Mouse (Mus musculus): ENCODE measurements at regions not wholly inside any gene's neighbourhood (a gene's known extent, or its start where the extent isn't known, plus 50 kb on each side); places are given as distances from the start of the nearest gene placed in this dataset.

DNA sequence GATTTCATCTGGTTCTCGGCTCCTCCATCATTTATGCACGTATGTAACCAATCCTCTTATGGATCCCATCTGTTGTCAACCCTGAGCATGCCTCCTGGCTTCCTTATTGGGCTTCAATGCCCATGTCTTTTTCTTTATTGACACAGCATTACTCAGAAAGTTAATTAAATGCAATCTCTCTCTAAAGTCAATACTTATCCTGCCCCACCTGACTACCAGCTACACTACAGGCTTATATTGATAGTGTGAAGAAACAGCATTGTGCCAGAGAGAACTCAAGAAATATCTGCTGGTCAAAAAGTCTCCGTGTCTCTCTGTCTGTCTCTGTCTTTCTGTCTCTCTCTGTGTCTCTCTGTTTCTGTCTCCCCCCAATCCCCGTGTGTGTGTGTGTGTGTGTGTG lies 194.7 kb upstream of the Rfx3 start:
- no peak overlapping the region for H3K4me2 ChIP-seq (ENCODE audit: low read depth, low read length)
- no peaks in the 10 kb centered on the region for H3K36me3 ChIP-seq (replicated peaks; ENCODE audit: control insufficient read depth, insufficient read depth, low read depth, low read length)
- no peaks in the 10 kb centered on the region for H3K27me3 ChIP-seq (ENCODE audit: control insufficient read depth, insufficient read depth, low read length)
- DNase-seq (ENCODE audit: low spot score) (no peak), ATAC-seq (replicated peaks; ENCODE audit: insufficient number of reproducible peaks, low FRiP score, low TSS enrichment, low read depth) (no peak)
- H3K4me1 ChIP-seq (ENCODE audit: control insufficient read depth, insufficient read depth, low read length): no peaks in the 10 kb centered on the region
- no peak overlapping the region for H3K4me3 ChIP-seq (ENCODE audit: low read depth, low read length)
- H3K9me3 ChIP-seq (replicated peaks; ENCODE audit: control insufficient read depth, low read length): no peaks in the 10 kb centered on the region
- H3K27ac ChIP-seq (replicated peaks; ENCODE audit: low read depth, low read length): no peak overlapping the region
- H3K9ac ChIP-seq (replicated peaks; ENCODE audit: low read length): no peak overlapping the region
- 78% methylated on average over 4 of the region's 4 CpGs for WGBS

- no peak overlapping the region for H3K9ac ChIP-seq (replicated peaks; ENCODE audit: low read length)
- 82% methylated on average over 3 of the region's 3 CpGs for WGBS
- no peak overlapping the region for H3K27ac ChIP-seq (replicated peaks; ENCODE audit: low read depth, low read length)
- no peaks in the 10 kb centered on the region for H3K4me1 ChIP-seq (ENCODE audit: control insufficient read depth, insufficient read depth, low read length)
- no peaks in the 10 kb centered on the region for H3K36me3 ChIP-seq (replicated peaks; ENCODE audit: control insufficient read depth, insufficient read depth, low read depth, low read length)
- DNase-seq (ENCODE audit: low spot score) (no peak), ATAC-seq (replicated peaks; ENCODE audit: insufficient number of reproducible peaks, low FRiP score, low TSS enrichment, low read depth) (no peak)
- no peaks in the 10 kb centered on the region for H3K27me3 ChIP-seq (ENCODE audit: control insufficient read depth, insufficient read depth, low read length)
- no peaks in the 10 kb centered on the region for H3K9me3 ChIP-seq (replicated peaks; ENCODE audit: control insufficient read depth, low read length)
- no peak overlapping the region for H3K4me2 ChIP-seq (ENCODE audit: low read depth, low read length)
- no peak overlapping the region for H3K4me3 ChIP-seq (ENCODE audit: low read depth, low read length)
These were observed 192.8 kb upstream of the Rfx3 start for GRCm38 (mm10) chr19:28203719-28204118.

DNA sequence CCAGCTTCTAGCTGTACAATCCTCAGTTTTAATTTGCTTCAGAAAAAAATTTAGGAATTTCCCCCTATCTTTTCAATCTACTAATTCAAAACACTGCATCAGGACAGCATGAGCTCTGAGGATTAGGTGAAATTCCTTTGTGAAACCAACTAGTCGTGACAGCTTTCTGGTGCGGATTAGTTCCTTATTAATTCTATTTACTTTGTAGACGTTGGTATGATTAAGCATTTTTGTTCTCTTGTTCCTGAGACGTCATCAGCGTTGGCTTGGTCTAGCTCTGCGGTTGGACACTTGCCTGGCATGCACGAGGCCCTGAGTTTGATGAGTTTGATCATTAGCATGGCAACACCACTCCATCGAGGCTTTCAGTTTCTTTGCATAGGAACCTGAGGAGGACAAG lies 188.4 kb upstream of the Rfx3 start:
- Histone ChIP-seq H3K9me3 (replicated peaks; ENCODE audit: control insufficient read depth, low read length) (no peaks in the 10 kb centered on the region), H3K36me3 (replicated peaks; ENCODE audit: control insufficient read depth, insufficient read depth, low read depth, low read length) (no peaks in the 10 kb centered on the region), H3K4me1 (ENCODE audit: control insufficient read depth, insufficient read depth, low read length) (no peaks in the 10 kb centered on the region), H3K27ac (replicated peaks; ENCODE audit: low read depth, low read length) (no peak overlapping the region), H3K4me2 (ENCODE audit: low read depth, low read length) (no peak overlapping the region), H3K27me3 (ENCODE audit: control insufficient read depth, insufficient read depth, low read length) (no peaks in the 10 kb centered on the region), H3K4me3 (ENCODE audit: low read depth, low read length) (no peak overlapping the region), H3K9ac (replicated peaks; ENCODE audit: low read length) (no peak overlapping the region)
- 53% methylated on average over 8 of the region's 8 CpGs for WGBS
- peak; percentile 27 for DNase-seq (ENCODE audit: low spot score)
- ATAC-seq (replicated peaks; ENCODE audit: insufficient number of reproducible peaks, low FRiP score, low TSS enrichment, low read depth): no peak

- H3K27me3 ChIP-seq (ENCODE audit: control insufficient read depth, insufficient read depth, low read length): no peaks in the 10 kb centered on the region
- DNase-seq (ENCODE audit: low spot score): no peak
- H3K9me3 ChIP-seq (replicated peaks; ENCODE audit: control insufficient read depth, low read length): no peaks in the 10 kb centered on the region
- H3K4me3 ChIP-seq (ENCODE audit: low read depth, low read length): no peak overlapping the region
- H3K9ac ChIP-seq (replicated peaks; ENCODE audit: low read length): no peak overlapping the region
- H3K4me1 ChIP-seq (ENCODE audit: control insufficient read depth, insufficient read depth, low read length): no peaks in the 10 kb centered on the region
- 97% methylated on average over 5 of the region's 5 CpGs for WGBS
- H3K27ac ChIP-seq (replicated peaks; ENCODE audit: low read depth, low read length): no peak overlapping the region
- H3K4me2 ChIP-seq (ENCODE audit: low read depth, low read length): no peak overlapping the region
- no peak for ATAC-seq (replicated peaks; ENCODE audit: insufficient number of reproducible peaks, low FRiP score, low TSS enrichment, low read depth)
- no peaks in the 10 kb centered on the region for H3K36me3 ChIP-seq (replicated peaks; ENCODE audit: control insufficient read depth, insufficient read depth, low read depth, low read length)
These were observed 185.9 kb upstream of the Rfx3 start for GRCm38 (mm10) chr19:28196881-28197280.

GRCm38 (mm10) chr19:28192248-28192647 lies 181.3 kb upstream of the Rfx3 start:
- Histone ChIP-seq H3K36me3 (replicated peaks; ENCODE audit: control insufficient read depth, insufficient read depth, low read depth, low read length) (no peaks in the 10 kb centered on the region), H3K27ac (replicated peaks; ENCODE audit: low read depth, low read length) (no peak overlapping the region), H3K9ac (replicated peaks; ENCODE audit: low read length) (no peak overlapping the region), H3K4me2 (ENCODE audit: low read depth, low read length) (no peak overlapping the region), H3K9me3 (replicated peaks; ENCODE audit: control insufficient read depth, low read length) (no peaks in the 10 kb centered on the region), H3K27me3 (ENCODE audit: control insufficient read depth, insufficient read depth, low read length) (no peaks in the 10 kb centered on the region), H3K4me1 (ENCODE audit: control insufficient read depth, insufficient read depth, low read length) (no peaks in the 10 kb centered on the region), H3K4me3 (ENCODE audit: low read depth, low read length) (no peak overlapping the region)
- WGBS: 65% methylated on average over 3 of the region's 3 CpGs
- ATAC-seq (replicated peaks; ENCODE audit: insufficient number of reproducible peaks, low FRiP score, low TSS enrichment, low read depth) (no peak), DNase-seq (ENCODE audit: low spot score) (no peak)

GRCm38 (mm10) chr19:28191428-28192116 lies 180.6 kb upstream of the Rfx3 start:
- Histone ChIP-seq H3K4me1 (ENCODE audit: control insufficient read depth, insufficient read depth, low read length) (no peaks in the 10 kb centered on the region), H3K9me3 (replicated peaks; ENCODE audit: control insufficient read depth, low read length) (no peaks in the 10 kb centered on the region), H3K4me3 (ENCODE audit: low read depth, low read length) (no peak overlapping the region), H3K4me2 (ENCODE audit: low read depth, low read length) (no peak overlapping the region), H3K27me3 (ENCODE audit: control insufficient read depth, insufficient read depth, low read length) (no peaks in the 10 kb centered on the region), H3K36me3 (replicated peaks; ENCODE audit: control insufficient read depth, insufficient read depth, low read depth, low read length) (no peaks in the 10 kb centered on the region), H3K27ac (replicated peaks; ENCODE audit: low read depth, low read length) (no peak overlapping the region), H3K9ac (replicated peaks; ENCODE audit: low read length) (no peak overlapping the region)
- DNase-seq (ENCODE audit: low spot score) (no peak), ATAC-seq (replicated peaks; ENCODE audit: insufficient number of reproducible peaks, low FRiP score, low TSS enrichment, low read depth) (no peak)
- WGBS: 52% methylated on average over 9 of the region's 9 CpGs

GRCm38 (mm10) chr19:28190250-28190649 lies 179.3 kb upstream of the Rfx3 start:
- Histone ChIP-seq H3K4me2 (ENCODE audit: low read depth, low read length) (no peak overlapping the region), H3K36me3 (replicated peaks; ENCODE audit: control insufficient read depth, insufficient read depth, low read depth, low read length) (no peaks in the 10 kb centered on the region), H3K27ac (replicated peaks; ENCODE audit: low read depth, low read length) (no peak overlapping the region), H3K4me1 (ENCODE audit: control insufficient read depth, insufficient read depth, low read length) (no peaks in the 10 kb centered on the region), H3K4me3 (ENCODE audit: low read depth, low read length) (no peak overlapping the region), H3K9me3 (replicated peaks; ENCODE audit: control insufficient read depth, low read length) (no peaks in the 10 kb centered on the region), H3K9ac (replicated peaks; ENCODE audit: low read length) (no peak overlapping the region), H3K27me3 (ENCODE audit: control insufficient read depth, insufficient read depth, low read length) (no peaks in the 10 kb centered on the region)
- WGBS: 80% methylated on average over 10 of the region's 10 CpGs
- DNase-seq (ENCODE audit: low spot score): no peak
- no peak for ATAC-seq (replicated peaks; ENCODE audit: insufficient number of reproducible peaks, low FRiP score, low TSS enrichment, low read depth)

- DNase-seq (ENCODE audit: low spot score): no peak
- no peak overlapping the region for H3K4me2 ChIP-seq (ENCODE audit: low read depth, low read length)
- WGBS: 85% methylated on average over 6 of the region's 6 CpGs
- H3K27me3 ChIP-seq (ENCODE audit: control insufficient read depth, insufficient read depth, low read length): no peaks in the 10 kb centered on the region
- no peak overlapping the region for H3K9ac ChIP-seq (replicated peaks; ENCODE audit: low read length)
- H3K4me3 ChIP-seq (ENCODE audit: low read depth, low read length): no peak overlapping the region
- H3K36me3 ChIP-seq (replicated peaks; ENCODE audit: control insufficient read depth, insufficient read depth, low read depth, low read length): no peaks in the 10 kb centered on the region
- H3K9me3 ChIP-seq (replicated peaks; ENCODE audit: control insufficient read depth, low read length): no peaks in the 10 kb centered on the region
- H3K4me1 ChIP-seq (ENCODE audit: control insufficient read depth, insufficient read depth, low read length): no peaks in the 10 kb centered on the region
- H3K27ac ChIP-seq (replicated peaks; ENCODE audit: low read depth, low read length): no peak overlapping the region
- no peak for ATAC-seq (replicated peaks; ENCODE audit: insufficient number of reproducible peaks, low FRiP score, low TSS enrichment, low read depth)
These were observed 177.4 kb upstream of the Rfx3 start for GRCm38 (mm10) chr19:28188363-28188762.
